Mouse (Mus musculus): ENCODE results near the gene Ppa1.

GRCm38 (mm10) chr10:61665651-61666050, 17.3 kb downstream of the Ppa1 start:
- TF ChIP-seq GATA1 (IDR thresholded peaks at IDR 0.05; ENCODE audit: borderline replicate concordance, low read length) (no peak), FLI1 (IDR thresholded peaks at IDR 0.05; ENCODE audit: low read length) (no peak)

Measured in megakaryocyte, embryonic 14.5 days (primary cell).